Mouse (Mus musculus): ENCODE data around the gene Il15ra.

Il15ra gene

GRCm38 (mm10) chr2:11712483-11712990 lies 7.4 kb downstream of the Il15ra start:
- DNase-seq, result no peak

GRCm38 (mm10) chr2:11713021-11713420 lies 7.9 kb downstream of the Il15ra start:
- no peak for DNase-seq

- DNase-seq, result no peak
Observed at GRCm38 (mm10) chr2:11714535-11714934, 9.4 kb downstream of the Il15ra start.

- DNase-seq, result no peak
Observed at GRCm38 (mm10) chr2:11718573-11718972, 13.5 kb downstream of the Il15ra start.

GRCm38 (mm10) chr2:11722564-11722963 lies 17.5 kb downstream of the Il15ra start:
- DNase-seq, result no peak

- no peak for DNase-seq
Observed at GRCm38 (mm10) chr2:11727574-11727973, 22.5 kb downstream of the Il15ra start.

- DNase-seq, result no peak
Observed at GRCm38 (mm10) chr2:11729091-11729490, 24.0 kb downstream of the Il15ra start.

- DNase-seq, result no peak
Observed at GRCm38 (mm10) chr2:11732978-11733377, 27.9 kb downstream of the Il15ra start.

GRCm38 (mm10) chr2:11735853-11736252 lies 30.8 kb downstream of the Il15ra start:
- DNase-seq, result no peak

GRCm38 (mm10) chr2:11738794-11739193 lies 33.7 kb downstream of the Il15ra start:
- DNase-seq, result no peak

GRCm38 (mm10) chr2:11739516-11740051 lies 34.5 kb downstream of the Il15ra start:
- no peak for DNase-seq

- DNase-seq, result no peak
Observed at GRCm38 (mm10) chr2:11762541-11762940, 57.5 kb downstream of the Il15ra start.

GRCm38 (mm10) chr2:11765694-11766093 lies 60.6 kb downstream of the Il15ra start:
- no peak for DNase-seq

- no peak for DNase-seq
Observed at GRCm38 (mm10) chr2:11766485-11767160, 61.5 kb downstream of the Il15ra start.

- DNase-seq, result no peak
Observed at GRCm38 (mm10) chr2:11767161-11767545, 62.1 kb downstream of the Il15ra start.

GRCm38 (mm10) chr2:11771701-11772100 lies 66.6 kb downstream of the Il15ra start:
- DNase-seq, result no peak

GRCm38 (mm10) chr2:11772401-11772800 lies 67.3 kb downstream of the Il15ra start:
- no peak for DNase-seq

- DNase-seq, result no peak
Observed at GRCm38 (mm10) chr2:11774426-11774825, 69.3 kb downstream of the Il15ra start.

GRCm38 (mm10) chr2:11775121-11775520 lies 70.0 kb downstream of the Il15ra start:
- DNase-seq, result no peak

- DNase-seq, result no peak
Observed at GRCm38 (mm10) chr2:11776415-11776814, 71.3 kb downstream of the Il15ra start.

- peak; percentile 99 to 100 for DNase-seq
Observed at GRCm38 (mm10) chr2:11777091-11778068, 72.3 kb downstream of the Il15ra start, which contains the start of the genes Fbh1 and Ankrd16. TSS of gene Fbh1 (minus strand) at chr2:11777582. TSS of gene Ankrd16 (plus strand) at chr2:11777876.

- peak; percentile 69 to 73 for DNase-seq
Observed at GRCm38 (mm10) chr2:11778087-11778823, 73.2 kb downstream of the Il15ra start.

Data from thymus, adult 18-20 months (tissue).